Mouse (Mus musculus) naive thymus-derived CD4-positive, alpha-beta T cell, adult 2 months (primary cell): ENCODE measurements around the gene Prn.
A peak's percentile ranks its signal among the peaks of the same experiment; 100 is the strongest.

Experiments used
- DNase-seq: peaks from one replicate; pipeline ENCODE4 v3.0.0-alpha.2; 2011; ENCODE audit warnings: low read depth

The Prn gene

DNA sequence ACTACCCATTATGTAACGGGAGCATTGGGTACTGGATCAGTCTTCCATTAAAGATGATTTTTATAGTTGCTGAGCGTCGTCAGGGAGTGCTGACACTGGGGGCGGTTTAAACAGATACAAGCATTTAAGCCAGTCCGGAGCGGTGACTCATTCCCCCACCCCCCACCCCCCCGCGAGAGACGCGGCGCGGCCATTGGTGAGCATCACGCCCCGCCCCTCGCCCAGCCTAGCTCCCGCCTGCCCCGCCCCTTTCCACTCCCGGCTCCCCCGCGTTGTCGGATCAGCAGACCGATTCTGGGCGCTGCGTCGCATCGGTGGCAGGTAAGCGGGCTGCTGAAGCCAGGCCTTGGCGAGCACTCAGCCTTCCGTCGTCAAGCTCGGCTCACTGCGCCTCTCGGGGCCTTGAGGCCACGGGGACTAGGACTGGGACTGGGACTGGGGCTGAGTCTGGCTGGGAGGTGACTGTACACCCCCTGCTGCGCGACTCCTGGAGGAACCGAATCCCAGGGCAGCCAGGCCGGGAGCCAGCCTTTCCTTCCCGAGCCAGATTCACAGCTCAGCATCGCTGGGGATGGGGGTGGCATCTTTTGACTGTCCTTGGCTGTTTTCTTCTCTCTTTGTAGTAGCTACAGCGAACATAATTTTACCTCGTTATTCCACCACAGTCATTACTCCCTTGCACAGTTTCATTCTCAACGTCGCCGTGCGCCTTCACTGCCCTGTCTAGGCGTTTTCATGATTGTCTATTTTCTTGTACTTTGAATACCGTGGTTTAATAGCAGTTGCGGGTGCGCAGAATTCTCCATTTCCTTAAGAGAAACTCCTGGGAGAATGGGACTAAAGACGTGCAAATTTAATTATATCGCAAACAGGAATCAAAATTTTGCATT lies at the start of gene Prn, which contains the start of gene Prnp:
Prn (plus strand) TSS at position 275 of the 890 bp plus-strand sequence.
Prnp (plus strand) TSS at position 246 of the 890 bp plus-strand sequence.
- peak; percentile 94 for DNase-seq

DNA sequence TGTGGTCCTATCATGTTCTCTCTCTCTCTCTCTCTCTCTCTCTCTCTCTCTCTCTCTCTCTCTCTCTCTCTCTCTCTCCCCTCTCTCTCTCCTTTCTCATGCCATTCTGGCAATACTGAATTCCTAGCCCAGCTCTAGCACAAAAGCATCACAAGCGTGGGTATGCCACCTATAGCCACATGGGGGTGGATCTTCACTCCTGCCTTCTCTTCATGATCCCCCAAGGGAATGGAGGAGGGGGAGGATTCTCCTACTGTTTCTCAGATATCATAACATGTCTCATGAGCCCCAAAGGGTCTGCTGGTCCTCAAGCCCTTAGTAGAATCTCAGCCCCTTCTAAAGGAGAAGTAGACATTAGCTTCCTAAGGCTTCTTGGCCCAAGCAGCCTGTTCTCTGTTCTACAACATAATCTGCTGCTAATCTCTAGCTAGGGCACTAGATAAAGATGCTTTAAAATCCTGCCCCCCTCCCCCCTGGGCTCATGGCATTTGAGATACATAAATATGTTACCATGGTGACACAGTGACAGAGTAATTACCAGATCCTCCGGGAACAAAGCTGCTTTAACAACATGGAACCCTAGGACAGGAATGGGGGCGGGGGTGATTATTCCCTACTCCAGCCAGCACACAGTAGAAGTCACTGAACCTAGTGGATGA lies 47.0 kb upstream of the Prn start:
- DNase-seq, result no peak

GRCm38 (mm10) chr2:131863472-131863871 lies 46.3 kb upstream of the Prn start:
- no peak for DNase-seq

- no peak for DNase-seq
Measured at GRCm38 (mm10) chr2:131864262-131864796, 45.4 kb upstream of the Prn start.

- no peak for DNase-seq
Measured at GRCm38 (mm10) chr2:131866676-131867075, 43.1 kb upstream of the Prn start.

- no peak for DNase-seq
Measured at GRCm38 (mm10) chr2:131868983-131869382, 40.8 kb upstream of the Prn start.

DNA sequence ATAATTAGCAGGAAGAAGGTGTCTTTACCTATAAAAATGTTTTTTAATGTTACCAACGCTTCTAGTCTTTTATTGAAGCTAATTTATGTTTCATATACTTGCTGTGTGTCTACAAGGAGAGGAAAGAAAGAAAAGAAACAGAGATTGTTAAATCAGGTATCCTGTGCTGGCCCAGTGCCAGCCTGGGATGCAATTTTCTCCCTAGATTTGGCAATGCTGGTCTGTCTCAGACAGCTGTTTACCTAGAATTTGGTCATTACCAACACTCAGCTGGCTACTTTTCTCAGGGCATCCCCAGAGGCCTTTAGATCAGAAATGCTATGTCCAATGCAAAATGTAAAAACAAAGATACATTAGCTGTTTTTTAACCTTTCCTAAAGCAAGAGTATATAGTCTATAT lies 36.4 kb upstream of the Prn start:
- no peak for DNase-seq

- no peak for DNase-seq
Measured at GRCm38 (mm10) chr2:131876551-131877265, 33.0 kb upstream of the Prn start.

DNA sequence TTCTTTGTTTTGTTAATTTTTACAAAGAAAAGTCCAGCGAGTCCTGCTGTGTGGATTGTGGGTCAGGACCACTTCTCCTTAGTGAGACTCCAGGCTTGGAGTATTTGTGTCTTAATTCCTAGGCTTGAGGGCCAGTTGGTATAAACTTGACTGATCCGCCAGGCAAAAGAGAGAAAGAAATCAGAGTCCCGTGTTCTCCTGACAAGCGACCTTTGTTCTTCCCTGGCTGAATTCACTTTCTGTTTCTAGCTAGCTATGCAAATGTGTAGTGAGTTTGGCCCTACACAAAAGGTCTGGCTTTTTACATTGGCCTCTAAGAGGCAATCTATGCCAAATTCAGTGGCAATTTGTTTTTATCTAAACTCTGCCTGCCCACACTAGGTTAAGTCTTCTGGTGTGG lies 28.0 kb upstream of the Prn start:
- no peak for DNase-seq

- DNase-seq, result no peak
Measured at GRCm38 (mm10) chr2:131883136-131883535, 26.6 kb upstream of the Prn start.

DNA sequence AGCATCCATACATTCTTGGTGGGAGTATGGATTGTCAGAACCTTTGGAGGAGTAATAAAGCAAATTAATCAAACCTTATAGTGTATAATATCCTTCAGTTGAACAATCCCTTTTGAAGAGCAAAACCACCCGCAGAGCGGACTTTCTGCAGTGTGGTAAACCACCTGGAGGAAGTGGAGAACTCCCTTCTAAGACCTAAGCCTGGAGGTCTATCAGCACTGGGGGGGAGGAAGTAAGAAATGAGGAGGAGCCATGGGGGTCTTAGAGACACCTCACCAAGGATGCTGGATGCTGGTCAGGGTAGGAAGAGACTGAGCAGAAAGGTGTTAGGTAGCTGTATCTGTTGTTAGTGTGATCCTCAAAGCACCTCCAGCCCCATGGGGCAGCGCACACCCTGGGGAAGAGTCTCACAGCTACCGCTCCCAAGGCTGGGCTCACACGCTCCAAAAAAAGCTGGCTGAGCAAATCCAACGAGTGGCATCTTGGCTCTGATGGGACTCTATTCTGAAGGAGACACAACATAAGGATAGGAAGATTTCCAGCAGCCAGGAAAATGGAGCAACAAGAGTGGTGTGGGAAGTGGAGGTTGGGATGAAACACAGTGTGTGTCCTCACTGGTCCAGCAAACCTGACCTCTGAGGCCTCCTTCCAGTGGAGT lies 23.1 kb upstream of the Prn start:
- DNase-seq, result peak; percentile 23

- DNase-seq, result peak; percentile 28
Measured at GRCm38 (mm10) chr2:131888233-131888632, 21.5 kb upstream of the Prn start.

- no peak for DNase-seq
Measured at GRCm38 (mm10) chr2:131892534-131892933, 17.2 kb upstream of the Prn start.

GRCm38 (mm10) chr2:131895106-131895505 lies 14.7 kb upstream of the Prn start:
- no peak for DNase-seq

DNA sequence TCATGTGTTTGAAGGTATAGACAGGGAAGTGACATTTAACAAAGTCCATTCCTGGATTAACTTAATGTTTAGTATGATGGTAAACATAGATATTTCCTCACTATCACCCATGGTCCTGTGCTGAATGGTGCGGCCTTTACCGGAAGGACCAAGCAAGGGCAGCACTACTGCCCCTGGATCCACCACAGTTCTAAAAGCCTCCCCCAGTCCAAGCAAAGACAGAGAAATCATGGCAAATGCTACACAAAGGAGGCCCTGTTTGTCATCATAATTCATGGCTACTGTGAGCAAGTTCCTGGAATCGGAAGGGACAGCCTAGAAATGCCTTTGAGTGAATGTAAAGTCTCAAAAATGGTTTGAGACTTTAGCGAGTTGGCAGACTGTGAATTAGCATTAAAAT lies 13.7 kb upstream of the Prn start:
- DNase-seq, result no peak

- DNase-seq, result no peak
Measured at GRCm38 (mm10) chr2:131897336-131898109, 12.2 kb upstream of the Prn start.

GRCm38 (mm10) chr2:131902423-131902822 lies 7.3 kb upstream of the Prn start:
- DNase-seq, result no peak

GRCm38 (mm10) chr2:131902867-131903266 lies 6.9 kb upstream of the Prn start:
- DNase-seq, result peak; percentile 67

- no peak for DNase-seq
Measured at GRCm38 (mm10) chr2:131905025-131905424, 4.7 kb upstream of the Prn start.

GRCm38 (mm10) chr2:131905776-131906175 lies 4.0 kb upstream of the Prn start:
- DNase-seq, result no peak

GRCm38 (mm10) chr2:131906266-131906665 lies 3.5 kb upstream of the Prn start:
- DNase-seq, result no peak
